Mouse (Mus musculus) liver, embryonic 14.5 days (tissue): ENCODE measurements around the gene B3gnt8. TPM values are rescaled to one million over a fixed set of nuclear protein-coding genes. Genes with fewer than 3 reads are reported as not detected.

Experiments
- ATAC-seq: fragments of 200-750 bp; cut with Nextera tagmentation; 2 replicates; pipeline ENCODE4 v1.8.0; 2017; ENCODE audit warnings: moderate number of reproducible peaks, mild to moderate bottlenecking, moderate library complexity; ENCODE audit not compliant: insufficient read depth
- DNase-seq, 3 experiments: peaks; one replicate each; pipeline ENCODE4 v3.0.0-alpha.2; 2012 to 2013; ENCODE audit warnings: low read depth in 3 of 3, low spot score in 3 of 3
- H3K27ac ChIP-seq: fragments of 300-500 bp; sonication (generic); 2 replicates; pipeline ENCODE4 v1.5.1; 2014; ENCODE audit warnings: moderate library complexity, mild to moderate bottlenecking, control low read depth, inconsistent platforms
- H3K27me3 ChIP-seq: fragments of 300-500 bp; sonication (generic); 2 replicates; pipeline ENCODE4 v1.6.1; 2014; ENCODE audit warnings: mild to moderate bottlenecking, low read length, moderate library complexity; ENCODE audit not compliant: control insufficient read depth, insufficient read depth
- H3K36me3 ChIP-seq: fragments of 300-500 bp; sonication (generic); replicated peaks from 2 replicates; pipeline ENCODE4 v1.6.1; 2014; ENCODE audit warnings: low read depth; ENCODE audit not compliant: control insufficient read depth, insufficient read depth
- H3K4me1 ChIP-seq, 2 experiments: fragments of 200-500 bp in 1 of 2; fragments of 300-500 bp in 1 of 2; sonication (generic) in 1 of 2; replicated peaks; 2 replicates each; pipeline ENCODE4 v1.6.1; 2012 to 2014; ENCODE audit warnings: antibody characterized with exemption in 1 of 2, inconsistent platforms in 1 of 2, low read length in 1 of 2; ENCODE audit not compliant: control insufficient read depth in 2 of 2, insufficient read depth in 2 of 2
- H3K4me2 ChIP-seq: fragments of 300-500 bp; sonication (generic); 2 replicates; pipeline ENCODE4 v1.6.1; 2014; ENCODE audit warnings: low read depth, mild to moderate bottlenecking, control low read depth, moderate library complexity
- H3K4me3 ChIP-seq, 2 experiments: fragments of 200-500 bp in 1 of 2; fragments of 300-500 bp in 1 of 2; sonication (generic) in 1 of 2; 2 replicates each; pipeline ENCODE4 v1.5.1; 2012 to 2014; ENCODE audit warnings: low read depth in 2 of 2, low read length in 2 of 2, mild to moderate bottlenecking in 2 of 2, control low read depth in 1 of 2, inconsistent platforms in 1 of 2, moderate library complexity in 1 of 2; ENCODE audit not compliant: insufficient read depth in 1 of 2
- H3K9ac ChIP-seq: fragments of 300-500 bp; sonication (generic); replicated peaks from 2 replicates; pipeline ENCODE4 v1.6.1; 2014; ENCODE audit warnings: mild to moderate bottlenecking, control low read depth, moderate library complexity
- H3K9me3 ChIP-seq: fragments of 300-500 bp; sonication (generic); 2 replicates; pipeline ENCODE4 v1.6.1; 2016; ENCODE audit warnings: low read length, mixed read lengths; ENCODE audit not compliant: control insufficient read depth
- CTCF ChIP-seq: IDR thresholded peaks from 2 replicates; pipeline ENCODE4 v1.5.1; 2016; ENCODE audit warnings: antibody characterized with exemption, low read depth, control low read depth
- EP300 ChIP-seq: IDR thresholded peaks from 2 replicates; pipeline ENCODE4 v1.6.1; 2016; ENCODE audit warnings: antibody characterized with exemption, low read depth
- WGBS: fragments of 180-500 bp; shearing (Covaris S2); extraction: QIAGEN DNeasy Blood & Tissue Kit; methylation state at CpG from one replicate; pipeline ENCODE4 v1.1.7; 2014; ENCODE audit not compliant: insufficient replicate concordance; 5-methylcytosine and 5-hydroxymethylcytosine counted together
- polyA plus RNA-seq, 2 experiments: library from polyadenylated mRNA; depleted of rRNA in 1 of 2; stranded (reverse) in 1 of 2; unstranded in 1 of 2; fragments of >200 nt; fragmentation: Nextera tagmentation in 1 of 2; extraction: Ambion mirVana in 1 of 2; gene quantifications; 2 replicates each; pipeline versions ENCODE4 v1.2.1 to v1.2.3; 2012 to 2014

B3gnt8 gene
- polyA plus RNA-seq, 2 experiments: 0.81 to 1.6 TPM

DNA sequence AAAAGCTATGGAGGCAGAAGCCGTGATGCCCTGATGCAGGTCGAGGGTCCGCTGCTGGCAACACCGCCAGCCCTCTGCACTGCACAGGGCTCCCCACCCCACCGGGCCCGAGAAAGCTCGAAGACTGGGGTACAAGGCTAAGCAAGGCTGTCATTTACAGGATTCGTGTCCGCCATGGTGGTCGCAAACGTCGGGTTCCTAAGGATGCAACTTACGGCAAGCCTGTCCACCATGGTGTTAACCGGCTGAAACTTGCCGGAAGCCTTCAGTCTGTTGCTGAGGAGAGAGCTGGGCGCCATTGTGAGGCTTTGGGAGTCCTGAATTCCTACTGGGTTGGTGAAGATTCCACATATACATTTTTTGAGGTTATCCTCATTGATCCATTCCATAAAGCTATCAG is 25.1 kb upstream of the B3gnt8 start:
- 80% methylated on average over 16 of the region's 16 CpGs for WGBS
- no peak overlapping the region for H3K4me3 ChIP-seq
- no peaks in the 10 kb centered on the region for H3K9me3 ChIP-seq
- no peak overlapping the region for H3K27ac ChIP-seq
- H3K4me1 ChIP-seq: no peaks in the 10 kb centered on the region
- no peak for TF ChIP-seq CTCF
- no peak for TF ChIP-seq EP300
- no peak overlapping the region for H3K9ac ChIP-seq
- H3K27me3 ChIP-seq: no peaks in the 10 kb centered on the region
- ATAC-seq: no peak
- H3K4me2 ChIP-seq: no peak overlapping the region
- no peak for DNase-seq
- H3K36me3 ChIP-seq: no peaks in the 10 kb centered on the region

GRCm38 (mm10) chr7:25606625-25607063 is 19.8 kb upstream of the B3gnt8 start:
- Histone ChIP-seq H3K9me3 (no peaks in the 10 kb centered on the region), H3K4me2 (no peak overlapping the region), H3K27me3 (no peaks in the 10 kb centered on the region), H3K9ac (no peak overlapping the region), H3K4me1 (peaks cover 0 to 2% of the 10 kb centered on the region in 2 experiments; a peak in 1 of 4 replicates), H3K36me3 (no peaks in the 10 kb centered on the region), H3K4me3 (no peak overlapping the region), H3K27ac (no peak overlapping the region)
- WGBS: 13% methylated on average over 4 of the region's 4 CpGs
- DNase-seq (no peak), ATAC-seq (no peak)
- TF ChIP-seq CTCF (no peak), EP300 (no peak)

- Histone ChIP-seq H3K36me3 (no peaks in the 10 kb centered on the region), H3K27ac (no peak overlapping the region), H3K4me3 (no peak overlapping the region), H3K27me3 (no peaks in the 10 kb centered on the region), H3K9ac (no peak overlapping the region), H3K4me2 (no peak overlapping the region), H3K9me3 (no peaks in the 10 kb centered on the region), H3K4me1 (peaks cover 0 to 2% of the 10 kb centered on the region in 2 experiments; a peak in 1 of 4 replicates)
- ATAC-seq (no peak), DNase-seq (no peak)
- WGBS: 37% methylated on average over 2 of the region's 2 CpGs
- TF ChIP-seq EP300 (no peak), CTCF (no peak)
These were observed 19.3 kb upstream of the B3gnt8 start for GRCm38 (mm10) chr7:25607196-25607595.

GRCm38 (mm10) chr7:25610056-25610455 is 16.4 kb upstream of the B3gnt8 start:
- 20% methylated on average over 6 of the region's 6 CpGs for WGBS
- Histone ChIP-seq H3K4me1 (peaks cover 0 to 2% of the 10 kb centered on the region in 2 experiments; a peak in 1 of 4 replicates), H3K9ac (no peak overlapping the region), H3K4me3 (no peak overlapping the region), H3K27me3 (no peaks in the 10 kb centered on the region), H3K36me3 (no peaks in the 10 kb centered on the region), H3K9me3 (no peaks in the 10 kb centered on the region), H3K27ac (no peak overlapping the region), H3K4me2 (no peak overlapping the region)
- no peak for ATAC-seq
- no peak for TF ChIP-seq CTCF
- no peak for TF ChIP-seq EP300
- DNase-seq: no peak

DNA sequence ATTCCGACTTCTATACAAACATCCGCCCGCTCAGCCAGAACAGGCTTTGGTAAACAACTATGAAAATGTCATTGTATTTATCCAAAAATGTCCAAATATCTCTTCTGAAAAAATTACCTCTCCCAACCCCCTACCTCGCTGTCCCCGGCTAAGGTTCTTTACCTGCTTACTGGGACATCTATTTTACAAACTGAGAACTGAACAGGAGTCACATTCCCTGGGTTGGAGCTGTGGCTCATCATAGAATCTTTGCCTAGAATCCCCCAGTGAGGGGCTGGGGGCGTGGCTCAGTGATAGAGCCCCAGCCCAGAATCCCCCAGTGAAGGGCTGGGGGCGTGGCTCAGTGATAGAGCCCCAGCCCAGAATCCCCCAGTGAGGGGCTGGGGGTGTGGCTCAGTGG is 15.0 kb upstream of the B3gnt8 start:
- Histone ChIP-seq H3K27ac (no peak overlapping the region), H3K36me3 (no peaks in the 10 kb centered on the region), H3K27me3 (no peaks in the 10 kb centered on the region), H3K4me3 (no peak overlapping the region), H3K9me3 (no peaks in the 10 kb centered on the region), H3K9ac (no peak overlapping the region), H3K4me2 (no peak overlapping the region), H3K4me1 (peaks cover 0 to 2% of the 10 kb centered on the region in 2 experiments; a peak in 1 of 4 replicates)
- 54% methylated on average over 7 of the region's 7 CpGs for WGBS
- TF ChIP-seq EP300: no peak
- no peak for TF ChIP-seq CTCF
- ATAC-seq (no peak), DNase-seq (no peak)

- Histone ChIP-seq H3K4me2 (no peak overlapping the region), H3K9ac (no peak overlapping the region), H3K4me1 (peaks cover 0 to 4% of the 10 kb centered on the region in 2 experiments; a peak in 1 of 4 replicates), H3K27me3 (no peaks in the 10 kb centered on the region), H3K9me3 (no peaks in the 10 kb centered on the region), H3K27ac (no peak overlapping the region), H3K4me3 (no peak overlapping the region), H3K36me3 (no peaks in the 10 kb centered on the region)
- WGBS: 70% methylated on average over 5 of the region's 5 CpGs
- DNase-seq: no peak
- no peak for ATAC-seq
- TF ChIP-seq CTCF (no peak), EP300 (no peak)
These were observed 12.4 kb upstream of the B3gnt8 start for GRCm38 (mm10) chr7:25614086-25614485.
